Mouse (Mus musculus) embryonic fibroblast, embryonic 13.5 days (primary cell): ENCODE data around the gene Upp2. TPM values are rescaled to one million over a fixed set of nuclear protein-coding genes. Genes with fewer than 3 reads are reported as not detected.

Experiments
- H3K27ac ChIP-seq: 2 replicates; pipeline ENCODE4 v1.5.1; 2012; ENCODE audit warnings: low read length, control low read depth, inconsistent platforms; ENCODE audit not compliant: insufficient read depth
- H3K4me1 ChIP-seq: 2 replicates; pipeline ENCODE4 v1.6.1; 2011; ENCODE audit warnings: low read length; ENCODE audit not compliant: control insufficient read depth, insufficient read depth
- H3K4me3 ChIP-seq: 2 replicates; pipeline ENCODE4 v1.5.1; 2011; ENCODE audit warnings: mild to moderate bottlenecking, control low read depth, low read length; ENCODE audit not compliant: insufficient read depth
- CTCF ChIP-seq: IDR thresholded peaks from 2 replicates; pipeline ENCODE4 v1.5.1; 2011; ENCODE audit warnings: mild to moderate bottlenecking, control low read depth, low read length, moderate library complexity, borderline replicate concordance; ENCODE audit not compliant: insufficient read depth
- POLR2A ChIP-seq: IDR thresholded peaks from 2 replicates; pipeline ENCODE4 v1.6.1; 2011; ENCODE audit warnings: low read depth, mild to moderate bottlenecking, control low read depth, low read length, moderate library complexity
- polyA plus RNA-seq: library from polyadenylated mRNA; stranded (reverse); fragments of >200 nt; gene quantifications from 2 replicates; pipeline ENCODE4 v1.2.4, GENCODE M21; 2011; ENCODE audit warnings: low read depth; ENCODE audit not compliant: missing spikeins, insufficient read length

The Upp2 gene
- polyA plus RNA-seq, 1 experiment, result 6.2 TPM

DNA sequence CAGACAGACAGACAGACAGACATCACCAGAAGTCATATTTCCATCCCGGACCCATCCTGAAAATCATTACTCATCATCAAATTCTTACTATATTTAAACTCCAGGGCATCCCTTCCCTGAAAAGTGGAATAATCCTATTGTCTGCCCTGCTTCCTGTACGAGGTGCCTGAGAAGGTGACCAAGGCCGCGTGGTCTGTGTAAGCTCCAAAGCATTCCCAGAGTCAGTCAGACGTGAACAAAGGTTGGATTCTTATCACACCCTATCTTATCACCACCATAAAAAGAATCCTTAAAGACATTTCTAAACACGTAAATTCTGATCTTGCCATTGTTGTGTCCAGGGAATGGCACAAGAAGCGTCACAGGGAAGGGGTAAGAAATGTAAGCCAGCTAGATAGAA is 18.2 kb upstream of the Upp2 start:
- TF ChIP-seq CTCF (no peak), POLR2A (no peak)
- no peak overlapping the region for H3K27ac ChIP-seq
- peaks cover 10% of the 10 kb centered on the region for H3K4me1 ChIP-seq
- H3K4me3 ChIP-seq, result no peak overlapping the region

DNA sequence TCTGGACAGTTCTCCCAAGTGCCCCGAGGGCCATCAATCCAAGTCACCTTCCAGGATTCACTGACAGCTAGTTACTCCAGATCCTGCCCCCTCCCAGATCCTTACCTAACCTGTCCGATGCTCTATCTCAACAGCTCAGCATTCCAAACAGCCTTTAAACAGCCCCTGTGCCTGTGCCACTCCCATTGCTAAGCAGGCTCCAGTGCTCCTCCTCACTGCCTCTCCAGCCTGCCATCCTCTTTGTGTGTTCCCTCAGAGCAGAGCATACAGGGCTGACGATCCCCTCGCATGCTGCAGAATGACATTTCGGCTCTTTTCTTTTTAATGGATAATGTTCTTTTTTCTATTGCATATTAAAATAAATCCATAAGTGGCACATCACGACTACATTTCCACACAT is 17.1 kb upstream of the Upp2 start:
- TF ChIP-seq POLR2A, result no peak
- TF ChIP-seq CTCF, result no peak
- Histone ChIP-seq H3K4me1 (peaks cover 14% of the 10 kb centered on the region), H3K27ac (no peak overlapping the region), H3K4me3 (no peak overlapping the region)

- Histone ChIP-seq H3K27ac (0 out of 2 replicates have a peak overlapping the region, but pooled peaks have one; percentile 21), H3K4me1 (peaks cover 16% of the 10 kb centered on the region), H3K4me3 (no peak overlapping the region)
- TF ChIP-seq POLR2A (no peak), CTCF (no peak)
Observed at GRCm38 (mm10) chr2:58550488-58550887, 16.6 kb upstream of the Upp2 start.

GRCm38 (mm10) chr2:58551866-58552265 is 15.2 kb upstream of the Upp2 start:
- no peak for TF ChIP-seq POLR2A
- no peak for TF ChIP-seq CTCF
- no peak overlapping the region for H3K27ac ChIP-seq

GRCm38 (mm10) chr2:58552296-58552695 is 14.8 kb upstream of the Upp2 start:
- peaks cover 7% of the 10 kb centered on the region for H3K4me1 ChIP-seq

More at GRCm38 (mm10) chr2:58551866-58552265, 15.2 kb upstream of the Upp2 start:
- Histone ChIP-seq H3K4me3 (no peak overlapping the region), H3K4me1 (peaks cover 8% of the 10 kb centered on the region)

GRCm38 (mm10) chr2:58557045-58557845 is 9.9 kb upstream of the Upp2 start:
- Histone ChIP-seq H3K27ac (no peak overlapping the region), H3K4me1 (peaks cover 11% of the 10 kb centered on the region), H3K4me3 (no peak overlapping the region)
- TF ChIP-seq POLR2A (no peak), CTCF (no peak)

More at GRCm38 (mm10) chr2:58552296-58552695, 14.8 kb upstream of the Upp2 start:
- H3K27ac ChIP-seq, result no peak overlapping the region
- no peak overlapping the region for H3K4me3 ChIP-seq
- no peak for TF ChIP-seq POLR2A
- no peak for TF ChIP-seq CTCF

GRCm38 (mm10) chr2:58562137-58562536 is 5.0 kb upstream of the Upp2 start:
- H3K27ac ChIP-seq, result peak overlapping the region; percentile 85
- TF ChIP-seq CTCF, result no peak
- no peak for TF ChIP-seq POLR2A
- H3K4me1 ChIP-seq, result peaks cover 12% of the 10 kb centered on the region
- no peak overlapping the region for H3K4me3 ChIP-seq

- TF ChIP-seq POLR2A (no peak), CTCF (no peak)
- peaks cover 22% of the 10 kb centered on the region for H3K4me1 ChIP-seq
- no peak overlapping the region for H3K27ac ChIP-seq
- peak overlapping the region; percentile 99 for H3K4me3 ChIP-seq
Observed at GRCm38 (mm10) chr2:58565267-58565666, 1.8 kb upstream of the Upp2 start.

DNA sequence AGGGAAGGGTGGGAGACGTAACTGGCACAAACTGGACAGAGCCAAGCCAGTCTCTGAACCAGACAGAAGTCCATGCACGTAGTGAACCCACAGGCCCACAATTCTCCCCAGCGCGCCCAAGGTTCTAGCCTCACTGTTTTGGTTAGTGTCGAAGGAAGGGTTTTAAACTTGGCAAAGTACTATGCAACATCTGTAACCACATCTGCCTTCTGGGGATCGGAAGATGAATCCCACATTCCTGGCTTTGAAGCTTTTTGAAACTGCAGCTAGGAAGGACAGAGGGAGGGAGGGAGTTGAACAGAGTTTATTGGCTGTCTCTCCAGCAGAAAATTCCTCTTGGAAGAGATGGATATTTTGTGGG is 1.1 kb upstream of the Upp2 start:
- Histone ChIP-seq H3K4me3 (peak overlapping the region; percentile 99), H3K4me1 (peaks cover 22% of the 10 kb centered on the region), H3K27ac (peak overlapping the region; percentile 99)
- no peak for TF ChIP-seq POLR2A
- no peak for TF ChIP-seq CTCF

DNA sequence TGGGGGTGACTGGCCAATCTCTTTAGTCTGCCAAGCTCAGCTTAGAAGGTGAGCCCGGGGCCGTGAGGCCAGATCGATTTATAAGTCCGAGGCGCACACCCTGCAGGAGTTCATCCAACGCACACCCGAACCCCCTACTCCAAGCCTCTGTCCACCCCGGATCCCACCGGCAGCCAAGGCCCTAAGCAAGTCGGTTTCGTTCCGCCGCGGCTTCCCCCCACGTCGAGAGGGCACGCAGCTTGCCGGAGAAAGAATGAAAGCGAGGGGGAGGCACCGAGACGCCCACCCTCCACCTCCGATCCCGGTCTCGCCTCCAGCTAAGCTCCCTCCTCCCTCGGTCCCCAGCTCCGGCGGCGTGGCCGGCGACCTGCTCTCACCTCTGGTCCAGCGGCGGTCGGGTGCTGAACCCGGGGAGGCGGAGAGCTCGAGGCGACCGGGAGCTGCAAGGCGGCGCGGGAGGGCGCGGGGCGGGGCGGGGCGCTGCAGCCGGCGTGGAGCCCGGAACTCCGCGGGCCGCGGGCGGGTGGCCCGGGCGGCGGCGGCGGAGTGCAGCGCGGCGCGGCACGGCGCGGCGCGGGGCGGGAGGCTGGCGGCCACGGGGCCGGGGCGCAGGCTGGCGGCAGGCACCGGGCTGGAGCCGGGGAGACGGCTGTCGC is 560 bp upstream of the Upp2 start:
- no peak for TF ChIP-seq CTCF
- TF ChIP-seq POLR2A, result no peak; the same call in 1 of the 2 replicates

More for the DNA sequence above, 560 bp upstream of the Upp2 start:
- H3K4me3 ChIP-seq, result peak overlapping the region; percentile 99
- H3K4me1 ChIP-seq, result peaks cover 22% of the 10 kb centered on the region
- H3K27ac ChIP-seq, result peak overlapping the region; percentile 99
